Mouse (Mus musculus) cerebellum, adult 8-10 months (tissue): ENCODE results near the gene Atp13a2.
A peak's percentile ranks its signal among the peaks of the same experiment; 100 is the strongest.

Experiments used
- DNase-seq: peaks from one replicate; pipeline ENCODE4 v3.0.0; 2022

Atp13a2 gene

DNA sequence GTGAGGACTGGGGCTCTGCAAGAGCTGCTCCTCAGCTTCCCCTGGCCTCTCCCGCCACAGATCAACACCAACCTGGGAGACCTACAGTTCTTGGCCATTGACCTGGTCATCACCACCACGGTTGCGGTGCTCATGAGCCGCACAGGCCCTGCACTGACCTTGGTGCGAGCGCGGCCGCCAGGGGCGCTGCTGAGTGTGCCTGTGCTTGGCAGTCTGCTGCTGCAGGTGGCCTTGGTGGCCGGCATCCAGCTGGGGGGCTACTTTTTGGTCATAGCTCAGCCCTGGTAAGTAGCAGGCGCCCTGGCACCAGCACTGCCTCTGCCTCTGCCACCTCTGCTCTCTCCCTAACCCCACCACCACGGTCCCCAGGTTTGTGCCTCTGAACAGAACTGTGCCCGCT is 19.3 kb downstream of the Atp13a2 start:
- DNase-seq, result no peak

DNA sequence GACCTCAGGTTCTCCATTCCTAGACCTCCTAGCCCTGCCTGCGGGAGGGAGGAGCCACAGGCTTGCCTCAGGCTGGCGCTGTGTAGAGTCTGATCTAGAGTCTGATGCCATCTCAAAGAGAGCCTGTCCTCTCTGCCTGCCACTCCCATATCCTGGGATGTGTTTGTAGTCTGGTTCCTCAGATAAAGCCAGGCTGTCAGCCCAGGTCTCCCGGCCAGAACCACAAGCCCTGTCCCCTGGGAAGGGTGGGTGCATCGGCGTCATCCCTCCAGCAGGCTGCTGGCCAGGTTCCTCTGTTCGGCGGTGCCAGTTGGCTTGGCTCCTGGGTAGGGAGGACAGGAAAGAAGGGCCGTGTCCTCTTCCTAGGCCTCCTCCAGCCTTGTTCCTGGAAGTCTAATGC is 21.4 kb downstream of the Atp13a2 start:
- no peak for DNase-seq

DNA sequence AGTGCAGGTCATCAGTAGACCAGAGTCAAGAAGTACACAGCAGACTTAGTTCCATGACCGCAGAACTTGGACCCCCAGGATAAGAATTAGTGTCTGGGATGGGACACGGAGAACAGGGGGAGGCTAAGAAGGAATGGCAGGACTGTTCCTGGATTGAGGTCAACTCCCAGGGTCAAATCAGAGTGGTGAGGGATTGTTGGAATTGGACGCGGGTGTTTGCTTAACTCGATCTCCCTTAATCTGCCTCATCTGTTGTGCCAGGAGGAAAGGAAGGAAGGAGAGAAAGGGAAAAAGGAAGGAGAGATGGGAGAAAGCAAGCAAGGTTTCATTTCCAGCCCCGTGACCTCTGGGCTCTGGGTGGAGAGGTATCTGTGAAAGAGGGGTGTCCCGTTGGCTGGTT is 23.4 kb downstream of the Atp13a2 start, which contains the start of gene Mfap2:
Gene Mfap2 (plus strand): TSS at position 301 of the 400 bp plus-strand sequence.
- no peak for DNase-seq

DNA sequence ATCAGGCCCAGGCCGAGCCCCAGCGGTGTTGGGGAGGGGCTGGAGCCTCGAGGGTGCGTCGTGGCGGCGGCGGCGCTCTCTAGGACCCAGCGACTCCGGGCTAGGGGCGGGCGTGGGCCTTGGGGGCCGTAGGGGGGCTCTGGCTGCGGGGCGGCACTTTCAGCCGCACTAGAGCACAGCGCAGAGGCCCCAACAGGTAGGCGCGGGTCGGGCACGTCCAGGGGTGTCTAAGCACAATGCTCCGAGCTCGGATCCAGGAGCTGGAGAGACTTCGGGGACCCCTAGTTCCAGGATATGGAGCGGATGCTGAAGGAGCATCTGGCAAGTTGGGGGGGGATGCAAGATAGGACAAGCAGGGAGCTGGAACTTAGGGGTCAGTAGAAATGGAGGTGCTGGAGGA is 23.9 kb downstream of the Atp13a2 start:
- no peak for DNase-seq

DNA sequence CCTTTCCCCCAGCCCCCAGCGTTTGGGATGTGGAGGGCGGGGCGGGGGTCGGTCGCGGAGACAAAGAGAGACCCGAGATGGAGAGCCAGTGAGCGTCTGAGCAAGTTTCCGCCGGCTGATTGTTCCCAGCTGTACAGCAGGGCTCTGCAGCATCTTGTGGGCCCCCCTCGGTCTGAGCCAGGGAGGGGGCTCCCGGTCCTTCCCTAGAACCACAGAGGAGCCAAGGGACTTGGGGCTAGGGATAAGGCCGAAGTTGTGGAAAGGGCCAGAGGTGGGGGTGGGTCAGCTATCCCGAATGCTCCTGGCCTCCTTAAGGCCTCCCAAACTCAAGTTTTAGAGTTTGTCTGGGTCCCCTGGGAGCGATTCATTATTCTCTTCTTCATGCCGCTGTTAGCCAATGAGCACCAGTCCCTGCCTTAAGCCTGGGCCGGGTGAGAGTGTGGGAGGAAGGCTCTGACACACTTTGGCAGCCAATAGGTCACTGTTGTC is 24.3 kb downstream of the Atp13a2 start:
- no peak for DNase-seq

DNA sequence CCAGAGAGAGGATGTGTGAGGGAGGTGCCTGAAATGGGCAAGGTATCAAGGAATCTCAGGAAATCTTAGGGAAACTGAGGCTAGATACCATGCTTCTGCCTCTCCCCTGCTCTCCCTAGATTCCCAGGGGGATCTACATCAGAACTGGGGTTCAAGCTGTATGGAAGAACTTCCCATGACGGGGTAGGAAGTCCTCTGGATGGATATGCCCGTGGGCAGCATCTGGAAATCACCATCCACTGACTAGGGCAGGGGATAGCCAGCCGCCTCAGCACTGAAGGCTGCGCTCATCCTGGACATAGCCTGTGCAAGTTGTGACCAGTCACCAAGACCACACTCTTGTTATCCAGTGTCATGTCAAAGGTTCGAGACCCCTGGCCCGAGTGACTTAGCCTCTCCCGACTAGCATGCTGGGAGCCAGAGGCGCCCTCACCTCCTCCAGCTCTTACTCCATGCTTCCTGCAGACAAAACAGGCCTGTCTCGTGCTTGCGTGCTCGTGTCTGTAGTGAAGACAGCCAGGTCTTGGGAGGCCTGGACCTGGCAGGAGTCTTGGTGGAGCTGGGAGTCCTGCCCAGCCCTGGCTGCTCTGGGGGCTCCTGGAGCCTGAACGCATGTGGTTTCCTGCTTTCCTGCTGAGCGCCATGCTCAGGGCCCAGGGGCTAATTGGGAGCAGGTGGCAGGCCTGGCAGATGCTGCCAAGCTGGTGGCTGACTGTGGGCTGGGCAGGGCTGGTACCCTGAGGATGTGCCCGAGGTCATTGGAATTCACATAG is 25.1 kb downstream of the Atp13a2 start:
- DNase-seq, result peak; percentile 64

DNA sequence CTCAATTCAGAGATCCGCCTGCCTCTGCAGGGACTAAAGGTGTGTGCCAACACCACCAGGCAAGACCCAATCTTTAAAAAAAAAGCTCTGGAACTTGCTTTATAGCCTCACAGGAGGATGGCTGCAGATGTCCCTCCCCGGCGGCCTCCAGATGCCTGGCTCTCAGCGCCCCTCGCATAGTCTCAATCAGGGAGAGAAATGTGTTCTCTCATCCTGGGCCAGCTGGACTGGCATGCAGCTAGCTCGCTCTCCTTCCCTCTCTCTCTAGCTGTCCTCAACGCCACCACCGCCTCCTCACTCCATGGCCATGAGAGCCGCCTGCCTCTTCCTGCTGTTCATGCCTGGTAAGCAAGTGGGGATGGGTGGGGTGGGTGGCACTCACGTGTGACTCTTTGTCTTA is 25.9 kb downstream of the Atp13a2 start:
- no peak for DNase-seq

DNA sequence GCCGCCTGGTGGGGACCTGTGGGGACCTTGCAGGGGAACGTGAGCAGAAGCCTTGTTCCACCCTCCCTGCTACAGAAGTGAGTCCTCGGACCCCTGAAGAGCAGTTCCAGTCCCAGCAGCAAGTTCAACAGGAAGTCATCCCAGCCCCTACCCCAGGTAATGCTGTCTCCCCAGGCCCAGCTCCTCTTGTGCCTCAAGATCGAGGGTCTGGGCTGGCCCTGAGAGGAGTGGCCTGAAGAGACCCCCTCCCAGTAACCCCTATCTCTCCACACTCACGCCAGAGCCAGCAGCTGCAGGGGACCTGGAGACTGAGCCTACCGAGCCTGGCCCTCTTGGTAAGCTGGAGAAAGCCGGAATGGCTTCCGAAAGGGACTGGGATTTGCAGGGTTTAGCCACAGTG is 27.4 kb downstream of the Atp13a2 start:
- no peak for DNase-seq

DNA sequence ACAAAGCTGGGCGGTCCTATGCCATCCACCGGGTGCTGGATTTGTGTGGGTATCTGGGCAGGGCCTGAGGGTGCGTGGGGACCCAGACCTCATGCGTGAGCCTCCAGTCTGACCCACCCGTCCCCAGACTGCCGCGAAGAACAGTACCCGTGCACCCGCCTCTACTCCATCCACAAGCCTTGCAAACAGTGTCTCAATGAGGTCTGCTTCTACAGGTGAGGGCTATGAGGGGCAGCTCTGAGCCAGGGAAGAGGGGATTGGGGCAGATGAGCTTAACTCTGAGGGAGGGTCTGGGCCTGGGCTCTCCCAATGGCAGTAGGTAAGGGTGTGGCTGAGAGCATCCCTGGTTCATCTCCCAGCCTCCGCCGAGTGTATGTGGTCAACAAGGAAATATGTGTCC is 28.2 kb downstream of the Atp13a2 start:
- no peak for DNase-seq

DNA sequence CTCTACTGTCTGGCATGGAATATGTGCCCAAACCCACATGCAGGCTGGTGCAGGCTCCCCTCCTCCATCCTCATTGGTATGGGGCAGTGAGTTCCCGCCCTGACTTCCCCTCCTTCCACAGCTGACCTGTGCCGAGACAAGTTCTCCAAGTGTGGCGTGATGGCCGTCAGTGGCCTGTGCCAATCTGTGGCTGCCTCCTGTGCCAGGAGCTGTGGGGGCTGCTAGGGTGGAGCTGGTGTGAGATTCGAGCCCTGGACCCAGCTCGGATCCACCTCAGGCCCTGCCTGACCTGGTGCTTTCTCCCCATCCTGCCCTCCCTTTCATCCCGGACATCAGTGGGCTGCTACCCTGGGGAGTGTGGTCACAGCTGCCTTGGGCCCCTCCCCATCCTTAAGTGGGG is 28.7 kb downstream of the Atp13a2 start:
- DNase-seq, result no peak

DNA sequence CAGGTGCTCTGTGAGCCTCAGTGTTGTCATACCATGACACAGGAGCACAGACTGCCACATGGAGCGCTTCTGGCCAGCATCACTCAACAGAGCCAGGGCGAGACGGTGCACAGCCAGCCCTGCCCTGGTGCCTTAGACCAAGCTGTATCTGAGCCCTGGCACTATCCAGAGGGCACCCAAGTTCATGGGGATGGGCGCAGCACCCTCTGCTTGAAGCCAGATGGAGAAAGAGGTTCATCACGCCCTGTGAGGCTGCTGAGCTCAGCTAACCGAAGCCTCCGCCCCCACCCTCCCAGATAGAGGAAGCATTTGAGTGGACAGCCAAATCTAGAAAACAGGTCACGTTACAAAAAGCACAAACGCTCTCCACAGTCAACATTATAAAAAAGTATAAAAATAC is 29.6 kb downstream of the Atp13a2 start:
- no peak for DNase-seq

DNA sequence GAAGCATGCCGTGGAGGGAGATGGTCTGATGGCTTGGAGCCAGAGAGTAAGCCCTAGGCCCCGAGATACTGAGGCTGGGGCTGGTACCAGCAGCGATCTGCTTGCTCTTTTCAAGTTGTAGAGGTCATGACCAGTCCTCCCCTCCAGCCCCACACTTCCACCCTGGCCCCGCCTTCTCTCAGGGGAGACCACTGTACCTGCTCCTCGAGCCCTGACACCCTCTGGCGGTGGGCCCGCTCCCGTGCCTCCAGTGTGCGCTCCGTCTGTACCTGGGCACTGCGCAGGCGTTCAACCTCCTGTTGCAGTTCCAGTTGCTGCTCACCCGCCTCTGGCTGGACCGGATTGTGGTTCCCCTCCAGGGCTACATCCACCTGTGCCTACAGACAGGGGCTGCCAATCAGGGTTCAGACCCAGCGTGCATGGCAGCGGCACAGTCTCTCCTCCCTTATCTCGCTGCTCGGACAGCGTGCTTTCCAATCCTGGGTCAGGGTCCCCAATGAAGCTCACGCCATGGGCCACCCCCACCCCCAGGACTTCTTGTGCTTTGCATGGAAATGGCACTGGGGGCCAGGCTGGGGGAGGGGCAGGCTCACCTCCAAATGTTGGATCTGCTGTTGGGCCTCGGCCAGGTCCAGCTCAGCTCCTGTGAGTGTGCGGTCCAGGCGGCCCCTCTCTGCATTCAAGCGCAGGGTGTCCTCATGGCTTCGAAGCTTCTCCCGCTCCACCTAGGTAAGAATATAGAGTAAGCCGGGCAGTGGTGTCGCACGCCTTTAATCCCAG is 31.2 kb downstream of the Atp13a2 start:
- no peak for DNase-seq

DNA sequence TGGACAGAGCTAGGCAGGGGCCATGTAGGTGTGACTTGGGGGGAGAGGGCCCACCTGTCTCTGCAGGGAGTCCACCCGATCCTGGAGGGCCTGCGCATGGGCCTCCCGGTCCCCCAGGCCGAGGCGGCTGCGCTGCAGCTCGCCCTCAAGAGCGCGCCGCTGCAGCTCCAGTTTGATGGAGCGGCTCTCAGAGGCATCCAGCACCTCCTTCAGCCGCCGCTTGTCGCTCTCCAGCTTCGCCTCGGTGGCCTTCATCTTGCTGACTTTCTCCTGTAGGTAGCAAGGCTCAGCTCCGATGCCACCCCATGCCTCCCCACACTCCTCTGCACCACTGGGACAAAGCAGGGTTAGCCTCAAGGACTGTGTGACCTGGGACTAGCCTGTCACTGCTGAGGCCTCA is 33.5 kb downstream of the Atp13a2 start:
- DNase-seq, result no peak

DNA sequence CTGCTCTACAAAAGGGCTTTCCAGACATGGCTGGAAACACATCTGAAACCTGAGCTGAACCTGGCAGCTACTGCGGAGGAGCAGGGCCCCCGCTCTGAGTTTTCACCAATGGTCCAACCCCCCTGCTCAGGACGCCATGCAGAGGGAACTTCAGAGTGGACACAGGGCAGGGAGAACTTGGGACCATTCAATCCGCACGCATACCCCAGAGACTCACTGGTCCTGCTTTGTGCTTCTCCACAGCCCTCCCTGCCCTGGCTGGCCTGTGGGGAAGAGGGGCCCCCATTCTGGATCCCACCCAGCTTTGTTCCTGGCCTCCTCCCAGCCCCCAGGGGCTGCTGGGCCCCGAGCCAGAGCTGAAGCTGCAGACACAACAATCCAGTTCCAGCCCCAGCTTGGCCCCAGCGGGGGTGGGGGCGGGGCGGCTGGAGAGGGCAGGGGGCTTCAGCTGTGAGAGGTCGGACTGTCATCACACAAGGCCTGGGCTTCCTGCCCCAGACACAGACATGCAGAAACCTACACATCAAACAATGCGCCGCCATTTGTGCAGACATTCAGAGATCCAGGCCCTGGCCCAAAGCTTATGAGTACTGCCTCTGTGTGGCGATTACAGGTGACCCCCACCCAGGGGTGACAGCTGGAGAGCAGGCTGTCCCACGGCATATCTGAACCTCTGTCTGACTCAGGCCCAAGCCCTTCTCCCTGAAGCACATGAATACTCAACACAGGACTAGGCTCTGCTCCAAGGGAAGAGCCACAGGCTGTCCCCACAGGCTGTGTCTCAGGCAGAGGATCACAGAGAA is 34.3 kb downstream of the Atp13a2 start:
- DNase-seq, result peak; percentile 45

DNA sequence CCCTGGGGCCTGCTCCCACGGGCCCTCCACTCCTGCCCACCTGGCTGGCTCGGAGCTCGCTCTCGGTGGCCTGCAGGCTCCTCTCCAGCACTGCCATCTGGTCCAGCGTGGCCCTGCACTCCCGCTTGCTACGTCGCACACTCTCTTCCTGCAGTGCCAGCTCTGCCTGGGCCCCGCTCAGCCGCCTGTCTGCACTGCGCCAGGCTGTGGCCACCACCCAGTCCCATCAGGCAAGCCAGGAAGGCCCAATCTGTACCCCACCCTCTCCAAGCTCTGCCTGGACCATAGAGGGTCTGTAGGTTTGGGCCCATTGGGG is 34.9 kb downstream of the Atp13a2 start:
- no peak for DNase-seq

DNA sequence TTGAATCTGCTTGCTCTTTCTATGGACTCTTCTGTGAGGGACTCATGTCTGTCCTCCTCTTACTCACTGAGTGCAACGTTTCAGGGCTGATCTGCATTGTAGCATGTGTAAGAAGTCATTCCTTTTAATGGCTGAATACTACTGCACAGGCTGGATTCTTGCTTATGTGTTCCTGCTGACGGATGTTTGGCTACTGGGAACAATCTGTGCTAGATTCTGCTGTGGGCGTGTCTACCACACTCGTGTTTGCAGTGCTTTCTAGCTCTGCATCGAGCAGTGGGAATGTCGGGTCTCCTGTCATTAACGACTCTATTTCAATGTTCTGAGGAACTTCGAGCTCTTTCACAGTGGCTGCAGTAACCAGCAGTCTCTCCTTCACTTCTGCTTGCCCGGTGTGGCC is 37.4 kb downstream of the Atp13a2 start:
- no peak for DNase-seq

DNA sequence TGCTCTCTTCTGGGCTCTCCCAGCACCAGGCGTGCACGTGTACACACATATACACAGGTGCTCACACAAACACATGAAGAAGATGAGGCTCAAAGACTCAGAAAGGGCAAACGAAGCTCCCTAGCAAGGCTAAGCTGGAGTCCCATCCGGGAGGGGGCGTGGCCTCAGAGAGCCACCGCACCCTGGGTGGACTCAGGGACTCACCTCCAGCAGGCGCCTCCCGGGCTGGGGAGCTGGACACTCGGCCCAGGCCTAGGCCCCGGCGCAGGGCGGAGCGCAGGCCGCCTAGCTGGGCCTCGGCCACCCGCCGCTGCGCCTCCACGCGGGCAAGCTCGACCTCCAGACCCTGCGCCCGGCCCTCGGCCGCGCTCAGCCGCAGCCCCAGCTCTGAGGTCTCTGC is 38.3 kb downstream of the Atp13a2 start:
- DNase-seq, result no peak

DNA sequence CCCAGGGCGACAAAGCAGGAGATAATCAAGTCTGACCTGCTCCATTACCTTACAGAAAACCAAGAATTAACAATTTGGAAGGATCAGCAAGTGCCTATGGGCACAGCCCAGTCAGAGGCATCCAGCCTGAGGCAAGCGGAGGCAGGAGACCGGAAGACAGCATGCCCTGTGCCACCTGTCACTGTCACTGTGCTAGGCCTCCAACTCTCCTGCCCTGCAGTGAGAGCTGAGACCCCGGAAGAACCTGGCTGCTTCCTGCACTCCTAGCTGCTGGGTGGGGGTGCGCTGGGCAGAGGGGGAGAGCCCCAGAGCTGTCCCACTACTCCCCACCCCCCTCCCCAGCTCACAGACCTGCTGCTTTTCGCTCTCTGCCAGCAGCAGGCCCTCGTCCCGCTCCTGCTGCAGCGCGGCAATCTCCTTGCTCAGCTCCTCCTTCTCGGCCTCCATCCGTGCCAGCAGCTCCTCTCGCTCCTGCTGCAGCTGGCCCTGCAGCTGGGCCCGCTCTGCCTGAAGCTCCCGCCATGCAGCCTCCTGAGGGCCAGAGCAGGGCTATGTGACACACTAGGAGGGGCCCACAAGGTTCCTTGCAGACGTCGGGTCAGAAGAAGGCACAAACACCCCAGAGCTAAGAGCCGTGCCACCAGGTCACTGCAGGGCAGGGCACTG is 44.0 kb downstream of the Atp13a2 start:
- no peak for DNase-seq

DNA sequence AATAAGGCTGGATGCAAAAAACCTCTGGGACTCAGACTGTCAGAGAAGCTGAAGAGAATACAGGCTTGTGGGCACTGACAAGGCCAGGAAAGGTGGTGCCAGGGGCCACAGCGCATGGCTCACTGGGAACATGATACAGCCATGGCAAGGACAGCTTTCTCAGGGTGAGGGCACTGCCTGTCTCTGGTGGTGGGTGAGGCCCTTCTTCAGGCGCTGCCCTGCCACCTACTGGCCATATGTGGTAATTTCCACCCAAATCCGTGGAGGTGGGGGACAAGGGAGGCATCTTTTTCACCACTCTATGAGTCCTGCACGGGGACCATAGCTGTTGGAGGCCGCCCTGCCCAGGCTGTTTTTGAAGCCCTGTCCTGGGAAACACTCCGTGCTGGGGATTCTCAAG is 45.1 kb downstream of the Atp13a2 start:
- peak; percentile 88 for DNase-seq

DNA sequence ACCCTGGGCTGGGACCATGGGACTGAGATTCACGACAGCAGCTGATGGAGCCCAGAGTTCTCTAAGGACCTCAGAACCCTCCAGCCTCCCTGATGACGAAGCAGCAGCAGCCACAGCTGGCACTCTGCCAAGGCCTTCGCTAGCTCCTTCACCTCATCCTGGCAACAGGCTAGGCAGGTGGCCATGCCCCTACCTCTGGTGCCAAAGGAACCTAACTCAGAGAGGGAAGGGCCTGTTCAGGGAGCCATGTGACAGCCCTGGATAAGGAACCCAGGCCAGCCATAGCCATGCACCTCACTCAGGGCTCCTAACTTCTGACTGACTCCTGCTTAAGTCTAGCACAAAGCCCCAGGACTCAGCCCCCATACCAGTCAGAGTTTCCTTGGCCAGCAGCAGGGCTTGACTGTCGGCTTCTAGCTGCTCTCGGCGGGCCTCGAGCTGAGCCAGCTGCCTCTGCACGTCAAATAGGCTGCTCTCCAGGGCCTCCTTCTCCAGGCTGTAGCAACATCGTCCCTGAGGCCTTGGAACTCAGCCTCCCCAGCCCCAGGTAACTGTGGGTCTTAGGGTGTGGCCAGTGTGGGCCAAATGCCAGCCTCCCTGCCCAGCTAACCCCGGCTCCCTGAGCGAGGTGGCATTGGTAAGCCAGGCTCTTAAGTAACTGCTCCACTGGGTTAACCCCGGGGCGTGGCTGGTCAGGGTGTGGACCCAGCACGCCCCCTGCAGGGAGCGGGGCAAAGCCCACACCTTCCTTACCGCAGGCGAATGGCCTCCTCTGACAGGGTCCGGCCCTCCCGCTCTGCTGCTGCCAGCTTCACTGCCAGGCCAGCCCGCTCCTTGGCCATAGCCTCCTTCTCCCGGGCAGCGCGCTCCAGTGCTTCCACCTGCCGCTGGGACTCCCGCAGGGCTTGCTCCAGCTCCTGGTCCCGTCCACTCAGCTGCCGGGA is 47.2 kb downstream of the Atp13a2 start:
- DNase-seq, result no peak

DNA sequence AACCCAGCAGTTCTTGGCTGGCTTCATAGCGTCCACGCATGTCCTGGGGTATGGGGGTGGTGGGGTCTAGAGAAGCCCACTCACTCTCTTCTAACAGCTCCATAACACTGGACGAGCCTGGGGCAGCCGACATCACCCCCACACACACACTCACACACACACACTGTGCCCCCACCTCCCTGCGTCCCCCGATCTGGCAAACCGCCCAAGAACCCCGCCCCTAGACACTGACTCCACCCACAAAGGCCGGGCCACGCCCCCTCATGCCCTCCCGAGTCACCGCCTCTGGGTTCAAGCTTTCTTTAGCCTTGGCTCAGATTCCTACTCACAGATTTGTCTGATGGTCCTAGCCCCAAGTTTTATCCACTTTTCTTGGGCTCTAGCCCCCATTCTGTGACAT is 54.4 kb downstream of the Atp13a2 start:
- DNase-seq, result no peak

DNA sequence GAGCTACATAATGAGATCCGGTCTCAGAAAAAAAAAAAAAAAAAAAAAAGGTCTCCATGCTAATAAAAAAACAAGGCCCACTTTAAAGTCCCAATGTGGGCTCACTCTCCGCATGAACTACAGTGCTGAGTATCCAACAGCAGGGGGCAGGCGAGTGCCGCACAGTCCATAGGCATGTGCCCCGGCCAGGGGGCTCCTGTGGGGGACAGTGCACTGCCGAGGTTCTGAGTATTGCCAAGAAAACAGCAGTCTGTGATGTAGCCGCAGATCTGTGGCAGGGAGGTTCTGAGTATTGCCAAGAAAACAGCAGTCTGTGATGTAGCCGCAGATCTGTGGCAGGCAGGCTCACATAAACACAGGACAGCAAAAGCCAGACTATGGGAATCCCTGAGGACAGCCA is 58.1 kb downstream of the Atp13a2 start:
- DNase-seq, result no peak
